Mouse (Mus musculus) myocyte (in vitro differentiated cells): Measurements from ENCODE around the gene Macrod2.

ENCODE experiments used
- CEBPB ChIP-seq: IDR thresholded peaks from 2 replicates; pipeline ENCODE4 v1.6.1; 2011; ENCODE audit warnings: mild to moderate bottlenecking, moderate library complexity; ENCODE audit not compliant: poor library complexity, insufficient read depth, severe bottlenecking
- E2F4 ChIP-seq: IDR thresholded peaks from one replicate; pipeline ENCODE4 v1.6.1; 2011; ENCODE audit warnings: mild to moderate bottlenecking, control low read depth, moderate library complexity; ENCODE audit not compliant: insufficient read depth
- MAX ChIP-seq: IDR thresholded peaks from one replicate; pipeline ENCODE4 v1.6.1; 2011; ENCODE audit warnings: low read depth, mild to moderate bottlenecking, control low read depth
- MYOD1 ChIP-seq, 3 experiments: IDR thresholded peaks; one replicate each; pipeline ENCODE4 v1.6.1; 2011; ENCODE audit warnings: control low read depth in 2 of 3, low read depth in 2 of 3, mild to moderate bottlenecking in 2 of 3, moderate library complexity in 1 of 3; ENCODE audit not compliant: insufficient read length in 2 of 3, control insufficient read depth in 1 of 3
- MYOG ChIP-seq, 3 experiments: IDR thresholded peaks; one replicate each; pipeline ENCODE4 v1.6.1; 2011; ENCODE audit warnings: control low read depth in 2 of 3, low read depth in 2 of 3, mild to moderate bottlenecking in 2 of 3; ENCODE audit not compliant: insufficient read length in 2 of 3, control insufficient read depth in 1 of 3, insufficient read depth in 1 of 3
- POLR2A ChIP-seq: IDR thresholded peaks from one replicate; pipeline ENCODE4 v1.6.1; 2011; ENCODE audit warnings: low read depth, mild to moderate bottlenecking, control low read depth, moderate library complexity; ENCODE audit not compliant: insufficient read length
- POLR2AphosphoS2 ChIP-seq: IDR thresholded peaks from one replicate; pipeline ENCODE4 v1.6.1; 2011; ENCODE audit warnings: low read depth, control low read depth; ENCODE audit not compliant: insufficient read length
- REST ChIP-seq: IDR thresholded peaks from one replicate; pipeline ENCODE4 v1.6.1; 2011; ENCODE audit warnings: mild to moderate bottlenecking, control low read depth, moderate library complexity; ENCODE audit not compliant: insufficient read depth, insufficient read length
- TCF12 ChIP-seq: IDR thresholded peaks from one replicate; pipeline ENCODE4 v1.6.1; 2011; ENCODE audit warnings: mild to moderate bottlenecking, control low read depth; ENCODE audit not compliant: poor library complexity, insufficient read depth, severe bottlenecking
- USF1 ChIP-seq: IDR thresholded peaks from one replicate; pipeline ENCODE4 v1.6.1; 2011; ENCODE audit warnings: low read depth, mild to moderate bottlenecking, control low read depth, moderate library complexity

DNA sequence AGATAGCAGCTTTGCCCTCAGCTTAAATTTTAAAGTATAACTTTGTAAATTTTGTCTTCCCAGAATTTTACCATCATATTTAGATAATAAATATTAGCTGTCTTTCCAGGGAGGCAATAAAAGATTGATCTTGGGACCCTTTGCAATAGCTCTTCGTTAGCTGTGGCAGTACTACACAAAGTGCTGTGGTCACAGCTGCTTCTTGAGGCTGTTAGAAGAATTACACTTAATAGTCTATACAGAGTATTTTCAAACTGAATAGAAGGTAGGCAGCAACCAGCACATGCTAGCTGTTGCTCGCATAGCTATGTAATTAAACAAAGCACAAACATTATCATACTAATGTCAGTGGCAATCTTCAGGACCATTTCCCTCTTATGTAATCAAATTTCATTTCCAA lies 1856.4 kb downstream of the Macrod2 start:
- TF ChIP-seq POLR2A (no peak), POLR2AphosphoS2 (no peak), REST (no peak), USF1 (no peak), MYOG (IDR thresholded peaks at IDR 0.05; ENCODE audit: control insufficient read depth in 1 of 3, insufficient read depth in 1 of 3, insufficient read length in 2 of 3, low read depth in 2 of 3) (no peak), TCF12 (no peak), MAX (no peak), MYOD1 (IDR thresholded peaks at IDR 0.05; ENCODE audit: control insufficient read depth in 1 of 3, insufficient read length in 2 of 3, low read depth in 2 of 3) (no peak), E2F4 (no peak), CEBPB (no peak)
